8 mouse cellular contexts compared by ENCODE assay signal in the genomic region with DNA sequence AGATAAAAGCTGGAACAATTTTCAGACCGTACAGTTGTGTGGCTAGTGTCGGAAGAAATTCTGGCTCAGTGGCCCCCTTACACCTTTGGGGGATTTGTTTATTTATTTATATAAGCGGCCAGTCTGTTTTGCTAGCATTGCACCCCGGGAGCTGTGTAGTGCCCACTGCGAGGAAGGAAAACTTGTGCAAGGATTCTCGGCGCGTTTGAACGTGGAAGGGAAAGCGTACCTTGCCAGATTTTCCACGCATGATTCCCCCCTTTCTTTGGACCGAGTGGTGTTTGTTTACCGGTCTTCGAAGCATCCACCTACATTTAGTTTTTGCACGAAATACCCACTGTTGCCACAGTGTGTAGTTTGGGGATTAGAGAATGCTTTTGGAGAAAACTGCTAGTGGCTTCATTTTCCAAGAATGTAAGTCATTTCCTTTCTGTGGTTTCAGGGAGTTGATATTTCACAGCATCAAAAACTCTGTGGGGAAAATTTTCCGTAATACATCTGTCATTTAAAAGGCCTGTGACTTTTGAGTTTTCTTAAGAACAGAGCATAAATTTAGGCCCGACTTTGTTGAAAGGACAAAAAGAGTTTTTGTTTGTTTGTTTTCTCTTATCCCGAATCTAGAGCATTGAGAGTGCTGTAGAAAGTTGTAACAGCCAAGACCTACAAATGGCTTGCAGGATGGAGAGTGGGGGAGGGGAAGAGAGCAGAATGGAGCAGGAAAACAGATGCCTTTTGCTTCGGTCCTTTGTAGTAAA. TPM values are rescaled to one million over a fixed set of nuclear protein-coding genes. Genes with fewer than 3 reads are reported as not detected.
DNase-seq lines count a peak whose midpoint lies in the region; ATAC-seq and TF ChIP-seq lines count a peak whose summit lies in the region.

No protein-coding gene starts in this region.

- no peak overlapping the region for H3K27ac ChIP-seq in bone marrow macrophage, adult 2 months (ENCODE audit: insufficient read depth, low read depth, low read length)
- H3K27ac ChIP-seq in heart, embryonic 11.5 days (ENCODE audit: low read depth, low read length), result peak overlapping the region; percentile 98
- H3K27ac ChIP-seq in limb, embryonic 10.5 days, result peak overlapping the region; percentile 97

- TF ChIP-seq POLR2A in bone marrow macrophage, adult 2 months (IDR thresholded peaks at IDR 0.05; ENCODE audit: borderline replicate concordance, low read depth, low read length), result no peak

- peak overlapping the region; percentile 88 for H3K4me3 ChIP-seq in bone marrow macrophage, adult 2 months (ENCODE audit: insufficient read depth, low read length)
- peak overlapping the region; percentile 85 for H3K4me3 ChIP-seq in heart, embryonic 11.5 days (ENCODE audit: low read depth, low read length)
- peak overlapping the region; percentile 87 for H3K4me3 ChIP-seq in limb, embryonic 10.5 days

- H3K4me1 ChIP-seq in bone marrow macrophage, adult 2 months (ENCODE audit: control insufficient read depth, insufficient read depth, low read length), result peaks cover 10% of the 10 kb centered on the region
- peaks cover 22% of the 10 kb centered on the region for H3K4me1 ChIP-seq in heart, embryonic 11.5 days (ENCODE audit: control insufficient read depth, insufficient read depth, low read length)
- H3K4me1 ChIP-seq in limb, embryonic 10.5 days, result peaks cover 53% of the 10 kb centered on the region

- H3K4me2 ChIP-seq in heart, embryonic 11.5 days, result peak overlapping the region; percentile 78

- H3K9ac ChIP-seq in heart, embryonic 11.5 days (ENCODE audit: low read depth, low read length), result peak overlapping the region; percentile 94

- no peak for ATAC-seq in cerebellum, adult (ENCODE audit: insufficient number of reproducible peaks, low FRiP score, low TSS enrichment)
- ATAC-seq in heart, embryonic 11.5 days (replicated peaks; ENCODE audit: insufficient number of reproducible peaks, low FRiP score, low TSS enrichment), result no peak
- no peak for ATAC-seq in granulocyte monocyte progenitor cell, adult 5-6 weeks (replicated peaks; ENCODE audit: poor library complexity, severe bottlenecking)

- no peak for TF ChIP-seq CTCF in bone marrow macrophage, adult 2 months (IDR thresholded peaks at IDR 0.05; ENCODE audit: low read depth, low read length)

- DNase-seq in cerebellum, adult 9-11 months, result peak; percentile 46
- peak; percentile 52 for DNase-seq in limb, embryonic 10.5 days (ENCODE audit: low spot score)
- DNase-seq in naive thymus-derived CD4-positive, alpha-beta T cell, adult 2 months (ENCODE audit: low read depth), result peak; percentile 54
- no peak for DNase-seq in left cerebral cortex, adult 18-20 months (ENCODE audit: low spot score in 2 of 2)

- H3K36me3 ChIP-seq in heart, embryonic 11.5 days (ENCODE audit: control insufficient read depth, insufficient read depth, low read length), result no peaks in the 10 kb centered on the region
- no peaks in the 10 kb centered on the region for H3K36me3 ChIP-seq in limb, embryonic 10.5 days

- H3K9me3 ChIP-seq in heart, embryonic 11.5 days (replicated peaks; ENCODE audit: control insufficient read depth, low read length), result no peaks in the 10 kb centered on the region
- no peaks in the 10 kb centered on the region for H3K9me3 ChIP-seq in limb, embryonic 10.5 days (replicated peaks)

- no peaks in the 10 kb centered on the region for H3K27me3 ChIP-seq in heart, embryonic 11.5 days (ENCODE audit: control insufficient read depth, insufficient read depth, low read length)
- no peaks in the 10 kb centered on the region for H3K27me3 ChIP-seq in limb, embryonic 10.5 days (ENCODE audit: low read depth, poor library complexity, severe bottlenecking)

- 3% methylated on average over 19 of the region's 19 CpGs for WGBS in heart, embryonic 11.5 days (ENCODE audit: insufficient replicate concordance)
- 3% methylated on average over 19 of the region's 19 CpGs for WGBS in limb, embryonic 10.5 days

RNA-seq across cellular contexts. Expression of gene Frmd6, which starts 1.2 kb away (rescaled TPM):
- 7.2 and 8.1 TPM in 2 replicates for polyA plus RNA-seq in bone marrow macrophage, adult 2 months (2012; ENCODE audit: insufficient read depth, insufficient read length, missing spikeins)
- polyA plus RNA-seq in heart, embryonic 11.5 days (2014; fragmentation: Nextera tagmentation; extraction: Ambion mirVana), result 18.7 and 23.6 TPM in 2 replicates
- polyA plus RNA-seq in limb, embryonic 10.5 days (2016; fragmentation: Nextera tagmentation; extraction: Ambion mirVana), result 47.9 and 55.6 TPM in 2 replicates
- total RNA-seq in left cerebral cortex, adult 18-20 months (2021), result 10 to 100 TPM; 54.6 to 58.1 TPM
- 2.6 and 4.1 TPM in 2 replicates for total RNA-seq in granulocyte monocyte progenitor cell, adult 5-6 weeks (2014; fragmentation: Nextera tagmentation)
- total RNA-seq in granulocyte monocyte progenitor cell, adult 5-6 weeks (2017), result 4.1 and 7.4 TPM in 2 replicates

Comparison
In these comparisons a context has a peak if more than half of its experiments do, and no peak if none do; other contexts are left out.
1. DNase-seq: peak in cerebellum, adult 9-11 months (single experiment), limb, embryonic 10.5 days (single experiment) and naive thymus-derived CD4-positive, alpha-beta T cell, adult 2 months (single experiment); none in left cerebral cortex, adult 18-20 months (0 of 2).
2. Peak in every context shown above with its lines, with median percentiles within 50 percentile points of each other: H3K4me3 ChIP-seq.